Mouse (Mus musculus) splenic B cell, adult 2 months (primary cell): ENCODE results near the gene Kpna4.

Experiments
- DNase-seq: peaks from one replicate; pipeline ENCODE4 v3.0.0-alpha.2; 2011; ENCODE audit warnings: low read depth, low spot score
- H3K27me3 ChIP-seq: 2 replicates; pipeline ENCODE4 v1.6.1; 2012; ENCODE audit warnings: mild to moderate bottlenecking, low read length, moderate library complexity, mixed read lengths; ENCODE audit not compliant: control insufficient read depth, poor library complexity, insufficient read depth, severe bottlenecking
- H3K36me3 ChIP-seq: 2 replicates; pipeline ENCODE4 v1.6.1; 2012; ENCODE audit warnings: mild to moderate bottlenecking, low read length, moderate library complexity, mixed read lengths; ENCODE audit not compliant: control insufficient read depth, poor library complexity, insufficient read depth, severe bottlenecking

The Kpna4 gene

DNA sequence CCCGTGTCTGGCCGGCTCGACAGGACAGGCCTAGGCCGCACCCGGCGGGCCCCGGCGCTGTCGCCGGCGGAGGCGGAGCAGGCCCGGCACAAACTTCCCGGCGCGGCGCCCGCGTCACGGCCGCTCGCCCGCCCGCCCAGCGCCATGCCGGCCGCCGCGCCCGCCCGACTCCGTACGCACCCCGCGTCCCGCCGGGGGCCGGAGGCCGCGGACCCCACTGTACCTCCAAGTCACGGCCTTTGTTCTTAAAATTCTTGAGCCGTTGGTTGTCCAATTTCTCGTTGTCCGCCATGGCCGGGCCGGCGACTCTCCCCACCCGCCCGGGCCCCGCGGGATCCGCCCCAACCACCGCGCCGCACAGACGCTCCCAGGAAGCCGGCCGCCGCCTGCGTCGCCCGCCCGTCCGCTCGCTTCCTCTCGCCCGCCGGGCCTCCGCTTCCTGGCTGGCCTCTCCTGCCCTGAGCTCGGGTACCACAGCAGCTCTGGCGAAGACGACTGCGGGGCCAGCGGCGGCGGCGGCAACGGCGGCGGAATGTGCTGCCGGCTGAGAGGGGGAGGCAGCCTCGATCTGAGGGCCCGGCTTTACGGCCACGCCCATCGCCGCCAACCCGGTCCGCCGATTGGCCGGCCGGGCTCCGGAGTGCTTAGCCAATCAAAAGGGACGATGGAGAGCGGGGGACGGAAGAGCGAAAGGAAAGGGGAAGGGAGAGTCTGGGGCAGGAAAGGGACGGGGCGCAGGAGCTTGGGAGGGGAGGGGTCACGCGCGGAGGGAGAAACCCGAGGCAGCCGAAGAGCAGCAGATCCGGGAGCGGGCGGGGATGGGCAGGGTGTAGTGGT lies at the start of gene Kpna4:
Kpna4 (minus strand) TSS at position 605 of the 837 bp plus-strand sequence.
- DNase-seq: peak; percentile 96
- no peaks in the 10 kb centered on the region for H3K36me3 ChIP-seq
- H3K27me3 ChIP-seq: no peaks in the 10 kb centered on the region

DNA sequence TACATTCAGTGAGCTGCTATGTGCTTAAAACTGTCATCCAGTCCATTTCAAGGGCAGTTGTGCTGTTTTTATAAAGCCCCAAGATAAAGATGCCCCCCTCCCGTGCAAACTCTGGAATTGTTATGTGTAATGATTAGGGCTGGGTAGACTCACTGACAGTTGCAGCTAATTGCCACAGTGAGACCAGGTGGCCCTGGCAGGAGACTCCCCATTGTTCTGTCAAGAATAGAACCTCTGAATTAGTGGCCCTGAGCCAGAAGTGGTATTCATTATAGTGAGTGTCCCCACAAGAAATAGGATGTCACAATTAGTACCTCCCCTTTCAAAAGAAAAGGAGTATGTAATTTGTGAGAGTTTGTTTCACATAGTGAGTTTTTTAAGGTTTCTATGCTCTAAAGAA lies 48.3 kb upstream of the Kpna4 start:
- Histone ChIP-seq H3K36me3 (no peaks in the 10 kb centered on the region), H3K27me3 (no peaks in the 10 kb centered on the region)
- no peak for DNase-seq

DNA sequence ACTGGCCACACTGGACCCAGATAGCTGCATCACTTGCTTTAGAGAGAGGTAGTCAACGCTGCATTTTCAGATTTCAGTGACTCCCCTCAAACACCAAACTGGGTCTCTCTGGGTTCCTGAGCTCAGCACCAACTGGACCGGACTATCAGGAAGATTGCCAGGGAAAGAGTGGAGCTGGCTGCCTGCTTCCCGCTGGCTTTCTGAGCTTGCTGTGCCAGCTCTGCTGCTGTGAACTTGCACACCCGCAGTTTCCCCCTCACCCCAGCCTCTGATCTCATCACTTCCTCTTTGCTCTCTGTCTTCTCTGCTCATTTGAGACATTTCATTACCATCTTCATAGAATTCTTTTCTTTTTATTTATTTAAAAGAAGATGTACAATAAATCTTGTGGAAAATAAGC lies 44.2 kb upstream of the Kpna4 start:
- no peaks in the 10 kb centered on the region for H3K27me3 ChIP-seq
- H3K36me3 ChIP-seq: no peaks in the 10 kb centered on the region
- peak; percentile 40 for DNase-seq

DNA sequence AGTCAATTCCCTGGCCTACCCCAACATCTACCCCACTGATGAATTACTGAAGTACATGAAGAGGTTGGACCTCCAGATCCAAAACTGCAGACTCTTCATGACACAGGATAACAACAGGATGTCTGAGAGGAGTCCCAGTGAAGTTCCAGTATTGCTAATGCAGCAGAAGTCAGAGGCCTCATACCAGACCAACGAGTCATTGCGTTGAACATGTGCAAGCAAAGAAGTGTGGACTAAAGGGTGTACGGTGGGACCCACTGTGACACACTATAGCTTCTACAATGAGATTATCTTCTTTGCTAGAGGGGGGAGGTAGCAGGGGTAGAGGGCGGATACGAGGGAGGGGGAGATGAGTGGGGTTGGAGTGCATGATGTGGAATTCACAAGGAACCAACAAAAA lies 42.9 kb upstream of the Kpna4 start:
- H3K27me3 ChIP-seq: no peaks in the 10 kb centered on the region
- no peak for DNase-seq
- no peaks in the 10 kb centered on the region for H3K36me3 ChIP-seq

DNA sequence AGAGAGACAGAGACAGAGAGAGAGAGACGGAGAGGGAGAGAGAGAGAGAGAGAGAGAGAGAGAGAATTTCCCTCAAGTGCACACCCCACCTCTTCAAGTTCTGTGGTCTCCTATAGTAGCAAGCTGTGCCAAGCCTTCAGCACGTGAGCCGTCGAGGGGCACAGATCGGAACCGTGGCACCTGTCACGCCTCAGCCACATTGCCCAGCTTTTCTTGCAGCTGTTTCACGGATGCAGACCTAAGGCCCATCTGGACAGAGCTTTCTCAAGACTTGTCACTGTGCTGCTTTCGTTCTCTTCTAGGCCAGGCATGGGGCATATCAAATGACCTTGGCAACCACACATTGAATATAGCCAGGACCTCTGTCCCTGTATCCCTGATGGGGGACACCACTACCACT lies 41.8 kb upstream of the Kpna4 start:
- Histone ChIP-seq H3K36me3 (no peaks in the 10 kb centered on the region), H3K27me3 (no peaks in the 10 kb centered on the region)
- no peak for DNase-seq

DNA sequence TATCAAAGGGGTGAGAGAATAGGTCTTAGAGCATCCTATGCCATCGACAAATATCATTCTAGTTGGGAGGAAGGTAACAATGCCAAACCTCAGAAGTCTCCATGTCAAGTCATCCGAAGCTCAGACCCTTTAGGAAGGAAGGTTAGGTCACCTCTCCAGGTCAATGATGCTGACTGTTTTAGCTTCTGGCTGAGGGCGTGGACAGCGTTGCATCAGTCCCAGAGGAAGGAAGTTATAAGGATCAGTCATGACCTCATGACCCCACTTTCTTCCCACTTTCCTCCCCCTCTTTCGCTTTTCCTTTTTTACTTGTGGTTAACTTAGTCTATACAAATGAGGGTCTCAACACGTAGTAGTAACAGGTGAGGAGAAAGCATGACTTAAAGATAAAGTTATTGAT lies 36.1 kb upstream of the Kpna4 start:
- DNase-seq: no peak
- Histone ChIP-seq H3K36me3 (no peaks in the 10 kb centered on the region), H3K27me3 (no peaks in the 10 kb centered on the region)

DNA sequence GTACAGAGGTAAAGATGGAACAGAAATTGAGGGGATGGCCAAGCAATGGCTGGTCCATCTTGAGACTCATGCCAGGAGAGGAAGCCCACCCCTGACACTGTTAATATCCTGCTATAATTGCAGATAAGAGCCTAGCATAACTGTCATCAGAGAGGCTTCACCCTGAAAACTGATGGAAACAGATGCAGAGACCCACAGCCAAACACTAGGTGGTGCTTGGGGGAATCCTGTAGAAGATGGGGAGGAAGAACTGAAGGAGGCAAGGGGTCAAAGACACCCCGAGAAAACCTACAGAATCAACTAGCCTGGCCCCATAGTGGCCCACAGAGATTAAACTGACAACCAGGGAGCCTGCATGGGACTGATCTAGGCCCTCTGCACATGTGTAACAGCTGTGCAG lies 33.5 kb upstream of the Kpna4 start:
- no peaks in the 10 kb centered on the region for H3K27me3 ChIP-seq
- no peak for DNase-seq
- H3K36me3 ChIP-seq: no peaks in the 10 kb centered on the region

DNA sequence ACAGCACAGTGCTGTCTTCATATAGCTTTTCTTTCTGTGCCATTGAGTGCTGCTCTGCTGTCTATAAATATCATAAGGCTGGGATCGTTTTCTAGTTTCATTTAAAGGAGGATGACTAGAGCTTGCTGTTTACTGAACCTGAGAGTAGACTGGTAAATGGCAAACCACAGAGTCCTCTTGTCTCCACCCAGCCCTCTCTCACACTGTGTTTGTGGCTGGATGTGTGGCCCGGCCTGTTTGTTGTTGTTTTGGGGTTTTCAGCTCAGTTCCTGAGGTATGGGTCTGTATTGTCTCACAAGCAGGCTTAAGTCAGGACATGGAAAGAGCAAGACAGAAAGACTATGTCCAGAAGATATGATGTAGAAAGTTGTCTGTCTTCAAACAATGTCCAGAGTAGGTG lies 32.6 kb upstream of the Kpna4 start:
- DNase-seq: no peak

DNA sequence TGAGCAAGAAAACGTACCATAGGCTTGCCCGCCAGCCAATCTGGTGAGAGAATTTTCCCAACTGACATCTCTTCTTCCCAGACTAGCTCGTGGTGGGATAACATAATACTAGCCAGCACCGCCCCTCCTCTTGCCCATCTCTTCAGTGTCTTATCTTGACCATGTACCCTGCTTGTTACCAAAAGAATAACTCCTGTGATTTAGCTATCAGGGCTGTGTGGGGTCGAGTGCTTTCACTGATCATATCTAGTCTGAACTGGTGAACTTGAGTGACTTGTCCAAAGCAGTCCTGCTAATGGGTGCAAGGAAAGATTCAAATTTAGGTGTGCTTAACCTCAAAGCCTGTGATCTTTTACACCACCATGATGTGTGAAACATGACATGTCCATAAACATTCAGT lies 31.0 kb upstream of the Kpna4 start:
- no peaks in the 10 kb centered on the region for H3K27me3 ChIP-seq
- DNase-seq: no peak
- no peaks in the 10 kb centered on the region for H3K36me3 ChIP-seq

More for the DNA sequence above, 32.6 kb upstream of the Kpna4 start:
- H3K27me3 ChIP-seq: no peaks in the 10 kb centered on the region
- no peaks in the 10 kb centered on the region for H3K36me3 ChIP-seq

DNA sequence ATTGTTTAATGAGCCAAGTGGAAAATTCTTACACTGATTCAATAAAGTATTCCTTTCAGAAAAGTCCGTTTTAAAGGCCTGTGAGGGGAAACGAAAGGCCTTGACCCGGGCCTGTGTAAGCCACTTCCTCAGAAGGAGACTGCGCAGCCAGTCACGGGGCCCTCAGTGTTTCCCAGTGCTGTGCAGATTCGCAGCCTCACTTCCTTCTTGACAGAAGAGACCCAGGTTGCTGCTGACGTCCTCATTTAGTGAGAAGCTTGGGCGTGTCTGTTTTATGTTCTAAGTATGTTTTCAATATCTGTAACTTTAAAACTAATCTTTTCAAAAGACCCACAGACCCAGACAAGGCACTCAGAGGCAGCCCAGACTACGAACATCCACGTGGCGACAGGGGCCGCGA lies 29.6 kb upstream of the Kpna4 start:
- peak; percentile 89 for DNase-seq
- H3K27me3 ChIP-seq: no peaks in the 10 kb centered on the region
- no peaks in the 10 kb centered on the region for H3K36me3 ChIP-seq

DNA sequence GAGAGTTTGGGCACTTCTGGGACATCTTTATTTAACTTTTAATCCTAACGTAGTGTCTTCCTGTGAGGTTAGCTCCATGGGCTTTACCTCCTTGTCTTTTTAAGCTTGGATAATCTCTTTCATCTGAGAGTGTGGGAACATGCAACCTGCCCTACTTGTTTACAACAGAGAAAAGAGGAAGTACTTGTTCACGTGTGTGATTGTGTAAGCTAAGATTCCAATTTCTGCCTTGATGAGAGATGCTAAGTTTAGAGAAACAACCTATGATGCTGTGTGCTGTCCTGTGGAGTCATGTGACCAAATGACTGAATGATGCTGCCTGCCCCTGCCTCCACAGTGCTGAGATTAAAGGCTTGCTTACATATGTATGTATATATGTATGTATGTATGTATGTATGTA lies 27.8 kb upstream of the Kpna4 start:
- DNase-seq: peak; percentile 82
- Histone ChIP-seq H3K36me3 (no peaks in the 10 kb centered on the region), H3K27me3 (no peaks in the 10 kb centered on the region)

DNA sequence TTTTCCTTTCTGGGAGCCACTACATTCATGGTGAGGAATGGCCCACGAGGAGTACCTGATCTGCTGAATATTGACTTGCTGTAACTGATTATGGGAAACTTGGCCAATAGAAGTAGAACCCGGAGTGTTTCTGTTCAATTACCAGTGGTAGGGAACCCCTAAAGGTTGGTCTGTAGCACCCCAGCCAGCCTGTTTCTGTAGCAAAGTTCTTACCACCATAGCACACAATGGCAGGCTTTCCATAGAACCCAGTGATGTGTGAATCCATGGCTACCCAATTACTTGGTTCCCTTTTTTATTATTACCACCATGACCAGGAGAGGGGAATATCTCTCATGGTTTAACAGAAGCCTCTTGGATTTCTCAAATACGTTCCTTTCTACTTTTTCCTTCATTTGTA lies 24.0 kb upstream of the Kpna4 start:
- H3K27me3 ChIP-seq: no peaks in the 10 kb centered on the region
- no peaks in the 10 kb centered on the region for H3K36me3 ChIP-seq
- DNase-seq: no peak

DNA sequence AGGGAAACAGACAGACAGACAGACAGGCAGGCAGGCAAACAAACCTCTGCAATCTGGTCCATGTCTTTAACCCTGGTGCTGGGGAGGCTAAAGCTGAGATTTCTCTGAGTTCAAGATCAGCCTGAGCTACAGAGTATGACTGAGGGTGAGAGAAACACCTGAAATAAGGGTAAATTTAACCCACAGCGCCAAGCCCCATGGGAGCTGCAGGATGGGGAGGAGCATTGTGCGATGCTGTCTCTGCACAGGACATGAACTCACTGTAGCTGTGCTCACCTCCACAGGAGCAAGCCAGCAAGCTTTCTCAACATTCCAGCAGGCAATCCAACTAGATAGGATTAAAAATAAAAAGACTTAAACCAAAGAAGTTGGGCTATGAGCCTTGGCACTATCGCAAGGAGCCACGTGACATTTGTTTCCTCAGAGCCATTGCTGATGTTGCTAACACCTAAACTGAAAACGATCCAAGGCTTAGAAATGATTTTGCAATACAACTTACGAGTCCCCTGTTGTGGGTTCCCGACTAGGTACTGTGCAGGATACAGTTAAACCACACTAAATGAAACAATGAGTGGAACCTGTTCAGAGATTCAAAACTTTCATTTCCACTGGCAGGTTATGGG lies 15.6 kb upstream of the Kpna4 start:
- no peak for DNase-seq
- Histone ChIP-seq H3K36me3 (no peaks in the 10 kb centered on the region), H3K27me3 (no peaks in the 10 kb centered on the region)

DNA sequence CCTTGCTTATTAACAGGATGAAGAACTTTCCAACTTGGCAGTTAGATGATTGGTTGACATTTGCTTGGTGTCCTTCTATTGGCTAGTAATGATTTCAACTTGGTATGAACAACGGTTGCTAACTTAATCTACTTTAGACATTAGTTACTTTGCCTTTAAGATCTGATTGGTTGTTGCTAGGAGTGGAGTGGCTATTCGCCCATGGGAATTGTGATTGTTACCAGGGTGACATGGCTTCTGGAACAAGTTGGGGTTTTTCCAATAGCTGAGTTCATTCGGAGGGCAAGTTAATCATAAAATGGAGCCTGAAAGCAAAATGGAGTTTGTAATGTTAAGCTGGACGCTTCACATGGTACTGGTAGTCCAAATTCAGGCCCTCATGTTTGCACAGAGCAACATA lies 13.9 kb upstream of the Kpna4 start:
- Histone ChIP-seq H3K27me3 (no peaks in the 10 kb centered on the region), H3K36me3 (no peaks in the 10 kb centered on the region)
- DNase-seq: no peak

DNA sequence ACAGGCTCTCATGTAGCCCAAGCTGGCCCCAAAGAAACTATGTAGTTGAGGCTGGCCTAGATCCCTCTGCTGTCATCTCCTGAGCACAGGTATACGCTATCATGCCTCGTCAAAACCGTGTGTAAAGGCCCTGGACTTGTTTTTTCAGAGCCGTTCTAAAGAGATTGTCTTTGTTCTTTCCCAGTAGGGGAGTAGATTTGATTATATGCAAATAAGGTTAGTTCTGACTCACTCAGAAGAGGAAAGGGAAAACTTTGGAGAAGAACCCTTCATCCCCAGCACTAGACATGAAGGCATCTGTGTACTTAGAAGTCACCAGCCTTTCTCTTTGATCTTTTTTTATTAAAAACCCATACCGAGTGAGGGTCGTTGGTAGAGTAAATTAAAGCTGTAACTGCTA lies 9.1 kb upstream of the Kpna4 start:
- DNase-seq: no peak
- no peaks in the 10 kb centered on the region for H3K36me3 ChIP-seq
- no peaks in the 10 kb centered on the region for H3K27me3 ChIP-seq
